Mouse (Mus musculus): ENCODE results near the gene Nub1. TPM values are rescaled to one million over a fixed set of nuclear protein-coding genes. Genes with fewer than 3 reads are reported as not detected.
"Not testable (repeated sequence)": the region's sequence is repeated elsewhere in the genome, so short reads cannot be mapped to it uniquely, and the experiment has no call there.

Gene Nub1
- polyA plus RNA-seq, 1 experiment from 2014 or later = 36.8 TPM

DNA sequence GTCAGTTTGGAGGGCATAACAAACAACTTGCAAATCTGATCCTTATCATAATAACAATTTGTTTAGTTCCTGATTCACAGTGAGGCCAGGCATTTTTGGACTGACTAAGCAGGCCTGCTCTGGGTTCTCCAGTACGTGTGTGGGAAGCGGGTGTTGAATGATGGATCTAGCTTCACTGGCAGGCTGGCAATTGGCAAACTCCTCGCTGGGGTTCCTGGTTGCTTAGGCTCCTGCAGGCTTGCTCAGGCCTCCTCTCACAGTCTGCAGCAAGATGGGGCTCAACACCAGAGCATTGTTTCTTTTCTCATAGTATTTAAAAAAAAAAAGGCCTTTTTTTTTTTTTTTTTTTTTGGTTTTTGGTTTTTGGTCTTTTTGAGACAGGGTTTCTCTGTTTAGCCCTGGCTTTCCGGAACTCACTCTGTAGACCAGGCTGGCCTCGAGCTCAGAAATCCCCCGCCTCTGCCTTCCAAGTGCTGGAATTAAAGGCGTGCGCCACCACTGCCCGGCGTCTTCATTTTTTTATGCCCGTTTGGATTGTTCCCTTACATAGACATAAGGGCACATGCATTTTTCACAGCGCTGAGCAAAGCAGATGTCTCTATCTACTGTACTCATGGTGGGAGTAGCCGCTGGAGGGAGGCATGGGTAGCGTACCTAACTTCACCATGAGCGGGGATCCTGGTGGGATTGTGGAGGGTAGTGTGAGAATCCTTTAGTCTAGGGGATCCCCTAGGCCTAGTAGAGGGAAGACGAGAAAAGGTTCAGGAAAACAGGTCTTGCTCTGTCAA is 560 bp upstream of the Nub1 start:
- WGBS = 31% methylated on average over 16 of the region's 16 CpGs
- Histone ChIP-seq H3K27me3 (ENCODE audit: control insufficient read depth, insufficient read depth, low read length) (no peaks in the 10 kb centered on the region), H3K9me3 (ENCODE audit: control insufficient read depth, low read length) (no peaks in the 10 kb centered on the region), H3K27ac (ENCODE audit: low read depth, low read length) (peak overlapping the region; percentile 90), H3K9ac (ENCODE audit: low read length) (peak overlapping the region; percentile 57), H3K36me3 (ENCODE audit: control insufficient read depth, insufficient read depth, low read length) (no peaks in the 10 kb centered on the region), H3K4me2 (peak overlapping the region; percentile 62), H3K4me3 (ENCODE audit: low read depth, low read length) (peak overlapping the region; percentile 32), H3K4me1 (ENCODE audit: control insufficient read depth, insufficient read depth, low read length) (peaks cover 7% of the 10 kb centered on the region)
- peak; percentile 49; the same call in 1 of the 2 replicates for ATAC-seq (ENCODE audit: low FRiP score)
- peak; percentile 91 for DNase-seq (ENCODE audit: low spot score, missing footprints)

- Histone ChIP-seq H3K4me2 (peak overlapping the region; percentile 56), H3K4me1 (ENCODE audit: control insufficient read depth, insufficient read depth, low read length) (peaks cover 7% of the 10 kb centered on the region), H3K4me3 (ENCODE audit: low read depth, low read length) (peak overlapping the region; percentile 90), H3K9ac (ENCODE audit: low read length) (peak overlapping the region; percentile 74), H3K27ac (ENCODE audit: low read depth, low read length) (peak overlapping the region; percentile 71; the same call in 1 of the 2 replicates), H3K9me3 (ENCODE audit: control insufficient read depth, low read length) (no peaks in the 10 kb centered on the region), H3K27me3 (ENCODE audit: control insufficient read depth, insufficient read depth, low read length) (no peaks in the 10 kb centered on the region), H3K36me3 (ENCODE audit: control insufficient read depth, insufficient read depth, low read length) (no peaks in the 10 kb centered on the region; the same call in 1 of the 2 replicates)
- no peak for ATAC-seq (ENCODE audit: low FRiP score)
- no peak for DNase-seq (ENCODE audit: low spot score, missing footprints)
- WGBS = 2% methylated on average over 15 of the region's 15 CpGs
Measured at GRCm38 (mm10) chr5:24686176-24686575, 844 bp downstream of the Nub1 start.

DNA sequence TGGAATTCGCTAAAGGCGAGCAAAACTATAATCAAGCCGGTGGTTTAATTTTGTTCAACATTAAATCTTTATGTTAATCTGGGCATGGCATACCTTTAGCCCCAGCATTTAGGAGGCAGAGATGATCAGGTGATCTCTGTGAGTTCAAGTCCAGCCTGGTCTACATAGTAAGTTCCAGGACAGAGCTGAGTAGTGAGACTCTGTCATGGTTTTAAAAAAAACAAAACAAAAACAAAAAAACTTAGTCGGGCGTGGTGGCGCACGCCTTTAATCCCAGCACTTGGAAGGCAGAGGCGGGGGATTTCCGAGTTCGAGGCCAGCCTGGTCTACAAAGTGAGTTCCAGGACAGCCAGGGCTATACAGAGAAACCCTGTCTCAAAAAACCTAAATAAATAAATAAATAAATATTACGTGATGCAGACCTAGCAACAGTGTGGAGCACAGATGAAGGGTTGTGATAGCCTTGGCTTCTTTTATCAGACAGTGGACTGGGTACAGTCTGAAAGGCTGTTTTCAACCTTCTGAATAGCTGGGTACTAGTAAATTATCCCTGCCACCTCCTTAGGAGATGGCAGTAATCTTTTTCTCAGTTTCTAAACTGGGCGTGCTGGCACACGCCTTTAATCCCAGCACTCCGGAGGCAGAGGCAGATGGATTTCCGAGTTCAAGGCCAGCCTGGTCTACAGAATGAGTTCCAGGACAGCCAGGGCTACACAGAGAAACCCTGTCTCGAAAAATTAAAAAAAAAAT is 1.5 kb downstream of the Nub1 start:
- H3K36me3 ChIP-seq (ENCODE audit: control insufficient read depth, insufficient read depth, low read length); H3K27me3 ChIP-seq (ENCODE audit: control insufficient read depth, insufficient read depth, low read length); H3K27ac ChIP-seq (ENCODE audit: low read depth, low read length); H3K4me1 ChIP-seq (ENCODE audit: control insufficient read depth, insufficient read depth, low read length); ATAC-seq (ENCODE audit: low FRiP score); H3K9me3 ChIP-seq (ENCODE audit: control insufficient read depth, low read length): not testable (repeated sequence)
- Histone ChIP-seq H3K4me2 (peak overlapping the region; percentile 56), H3K4me3 (ENCODE audit: low read depth, low read length) (peak overlapping the region; percentile 90), H3K9ac (ENCODE audit: low read length) (peak overlapping the region; percentile 74; the same call in 1 of the 2 replicates)
- peak; percentile 78 for DNase-seq (ENCODE audit: low spot score, missing footprints)
- 77% methylated on average over 16 of the region's 16 CpGs for WGBS

GRCm38 (mm10) chr5:24687696-24688095 is 2.4 kb downstream of the Nub1 start:
- Histone ChIP-seq H3K36me3 (ENCODE audit: control insufficient read depth, insufficient read depth, low read length) (no peaks in the 10 kb centered on the region; the same call in 1 of the 2 replicates), H3K27me3 (ENCODE audit: control insufficient read depth, insufficient read depth, low read length) (no peaks in the 10 kb centered on the region), H3K4me1 (ENCODE audit: control insufficient read depth, insufficient read depth, low read length) (peaks cover 7% of the 10 kb centered on the region), H3K27ac (ENCODE audit: low read depth, low read length) (no peak overlapping the region), H3K4me3 (ENCODE audit: low read depth, low read length) (no peak overlapping the region), H3K9me3 (ENCODE audit: control insufficient read depth, low read length) (no peaks in the 10 kb centered on the region), H3K9ac (ENCODE audit: low read length) (no peak overlapping the region), H3K4me2 (no peak overlapping the region)
- DNase-seq (ENCODE audit: low spot score, missing footprints) (no peak), ATAC-seq (ENCODE audit: low FRiP score) (no peak)
- 97% methylated on average over 1 of the region's 1 CpGs for WGBS

- H3K27me3 ChIP-seq (ENCODE audit: control insufficient read depth, insufficient read depth, low read length) = no peaks in the 10 kb centered on the region
- no peak overlapping the region for H3K27ac ChIP-seq (ENCODE audit: low read depth, low read length)
- 76% methylated on average over 3 of the region's 3 CpGs for WGBS
- ATAC-seq (ENCODE audit: low FRiP score) (no peak), DNase-seq (ENCODE audit: low spot score, missing footprints) (no peak)
- H3K4me2 ChIP-seq = no peak overlapping the region
- no peak overlapping the region for H3K9ac ChIP-seq (ENCODE audit: low read length)
- peaks cover 15% of the 10 kb centered on the region for H3K36me3 ChIP-seq (ENCODE audit: control insufficient read depth, insufficient read depth, low read length)
- H3K9me3 ChIP-seq (ENCODE audit: control insufficient read depth, low read length) = no peaks in the 10 kb centered on the region
- H3K4me1 ChIP-seq (ENCODE audit: control insufficient read depth, insufficient read depth, low read length) = 0 out of 2 replicates have a peak, but pooled peaks cover 2% of the 10 kb centered on the region
- H3K4me3 ChIP-seq (ENCODE audit: low read depth, low read length) = no peak overlapping the region
Measured at GRCm38 (mm10) chr5:24696704-24697103, 11.4 kb downstream of the Nub1 start.

DNA sequence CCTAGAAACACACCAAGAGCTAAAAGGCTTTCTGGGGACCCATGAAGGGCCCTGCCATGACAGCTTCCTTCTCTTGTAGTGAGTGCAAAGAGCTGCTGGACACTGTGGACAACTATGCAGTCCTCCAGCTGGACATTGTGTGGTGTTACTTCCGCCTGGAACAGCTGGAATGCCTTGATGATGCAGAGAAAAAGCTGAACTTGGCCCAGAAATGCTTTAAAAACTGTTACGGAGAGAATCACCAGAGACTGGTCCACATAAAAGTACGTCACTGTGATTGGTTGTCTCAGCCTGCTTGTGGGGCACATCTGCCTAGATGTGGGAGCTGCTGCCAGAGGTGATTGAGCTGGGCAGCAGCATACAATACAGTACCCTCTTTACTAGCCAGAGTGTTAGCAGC is 15.9 kb downstream of the Nub1 start:
- Histone ChIP-seq H3K4me1 (ENCODE audit: control insufficient read depth, insufficient read depth, low read length) (0 out of 2 replicates have a peak, but pooled peaks cover 2% of the 10 kb centered on the region), H3K4me2 (no peak overlapping the region), H3K36me3 (ENCODE audit: control insufficient read depth, insufficient read depth, low read length) (peaks cover 5% of the 10 kb centered on the region), H3K4me3 (ENCODE audit: low read depth, low read length) (no peak overlapping the region), H3K27ac (ENCODE audit: low read depth, low read length) (no peak overlapping the region), H3K9ac (ENCODE audit: low read length) (no peak overlapping the region), H3K27me3 (ENCODE audit: control insufficient read depth, insufficient read depth, low read length) (no peaks in the 10 kb centered on the region), H3K9me3 (ENCODE audit: control insufficient read depth, low read length) (no peaks in the 10 kb centered on the region)
- ATAC-seq (ENCODE audit: low FRiP score) (no peak), DNase-seq (ENCODE audit: low spot score, missing footprints) (peak; percentile 28)
- 89% methylated on average over 3 of the region's 3 CpGs for WGBS

- no peak for ATAC-seq (ENCODE audit: low FRiP score)
- WGBS = 90% methylated on average over 8 of the region's 8 CpGs
Measured at GRCm38 (mm10) chr5:24704615-24705014, 19.3 kb downstream of the Nub1 start.

DNA sequence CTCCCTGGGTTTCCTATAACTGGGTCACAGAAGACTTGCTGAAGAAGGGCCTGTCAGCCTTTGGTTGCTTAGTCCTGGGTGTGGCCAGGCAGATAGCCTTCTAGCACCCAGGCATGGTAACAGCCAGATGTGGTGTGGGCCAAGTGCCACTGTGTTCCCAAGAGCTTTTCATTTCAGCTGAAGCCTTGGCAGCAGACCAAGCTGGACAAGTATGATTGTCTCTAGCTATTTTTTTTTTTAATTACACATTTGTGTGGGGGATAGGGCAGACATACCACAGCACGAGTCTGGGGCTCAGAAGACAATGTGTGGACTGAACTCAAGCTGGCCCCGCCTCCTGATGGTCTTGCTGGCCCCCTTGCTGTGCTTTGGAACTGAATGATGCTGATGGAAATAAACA is 24.6 kb downstream of the Nub1 start:
- peak; percentile 23 for DNase-seq (ENCODE audit: low spot score, missing footprints)
- H3K9ac ChIP-seq (ENCODE audit: low read length) = no peak overlapping the region
- H3K9me3 ChIP-seq (ENCODE audit: control insufficient read depth, low read length) = no peaks in the 10 kb centered on the region
- H3K36me3 ChIP-seq (ENCODE audit: control insufficient read depth, insufficient read depth, low read length) = peaks cover 6% of the 10 kb centered on the region
- WGBS = 66% methylated on average over 2 of the region's 2 CpGs
- H3K4me3 ChIP-seq (ENCODE audit: low read depth, low read length) = no peak overlapping the region
- no peak overlapping the region for H3K27ac ChIP-seq (ENCODE audit: low read depth, low read length)
- no peak for ATAC-seq (ENCODE audit: low FRiP score)
- H3K4me1 ChIP-seq (ENCODE audit: control insufficient read depth, insufficient read depth, low read length) = no peaks in the 10 kb centered on the region
- no peak overlapping the region for H3K4me2 ChIP-seq
- H3K27me3 ChIP-seq (ENCODE audit: control insufficient read depth, insufficient read depth, low read length) = no peaks in the 10 kb centered on the region

More at GRCm38 (mm10) chr5:24704615-24705014, 19.3 kb downstream of the Nub1 start:
- Histone ChIP-seq H3K9ac (ENCODE audit: low read length) (no peak overlapping the region), H3K4me1 (ENCODE audit: control insufficient read depth, insufficient read depth, low read length) (0 out of 2 replicates have a peak, but pooled peaks cover 2% of the 10 kb centered on the region), H3K36me3 (ENCODE audit: control insufficient read depth, insufficient read depth, low read length) (peaks cover 6% of the 10 kb centered on the region), H3K4me2 (no peak overlapping the region), H3K9me3 (ENCODE audit: control insufficient read depth, low read length) (no peaks in the 10 kb centered on the region), H3K4me3 (ENCODE audit: low read depth, low read length) (no peak overlapping the region), H3K27me3 (ENCODE audit: control insufficient read depth, insufficient read depth, low read length) (no peaks in the 10 kb centered on the region), H3K27ac (ENCODE audit: low read depth, low read length) (no peak overlapping the region)
- no peak for DNase-seq (ENCODE audit: low spot score, missing footprints)

GRCm38 (mm10) chr5:24711615-24712014 is 26.3 kb downstream of the Nub1 start:
- peaks cover 6% of the 10 kb centered on the region for H3K36me3 ChIP-seq (ENCODE audit: control insufficient read depth, insufficient read depth, low read length)
- DNase-seq (ENCODE audit: low spot score, missing footprints) (peak; percentile 83), ATAC-seq (ENCODE audit: low FRiP score) (no peak)
- H3K9ac ChIP-seq (ENCODE audit: low read length) = no peak overlapping the region
- no peaks in the 10 kb centered on the region for H3K27me3 ChIP-seq (ENCODE audit: control insufficient read depth, insufficient read depth, low read length)
- H3K27ac ChIP-seq (ENCODE audit: low read depth, low read length) = no peak overlapping the region
- H3K9me3 ChIP-seq (ENCODE audit: control insufficient read depth, low read length) = no peaks in the 10 kb centered on the region
- H3K4me3 ChIP-seq (ENCODE audit: low read depth, low read length) = no peak overlapping the region
- H3K4me1 ChIP-seq (ENCODE audit: control insufficient read depth, insufficient read depth, low read length) = no peaks in the 10 kb centered on the region
- H3K4me2 ChIP-seq = no peak overlapping the region
- 94% methylated on average over 6 of the region's 6 CpGs for WGBS
